Mouse (Mus musculus) heart, adult 9 months (tissue): Measurements from ENCODE around the gene Mgat2.
A peak's percentile ranks its signal among the peaks of the same experiment; 100 is the strongest.
"Not testable (repeated sequence)": the region's sequence is repeated elsewhere in the genome, so short reads cannot be mapped to it uniquely, and the experiment has no call there.

Source experiments
- DNase-seq, 2 experiments: peaks; one replicate each; pipeline ENCODE4 v3.0.0; 2022; ENCODE audit warnings: low spot score in 2 of 2

The Mgat2 gene

DNA sequence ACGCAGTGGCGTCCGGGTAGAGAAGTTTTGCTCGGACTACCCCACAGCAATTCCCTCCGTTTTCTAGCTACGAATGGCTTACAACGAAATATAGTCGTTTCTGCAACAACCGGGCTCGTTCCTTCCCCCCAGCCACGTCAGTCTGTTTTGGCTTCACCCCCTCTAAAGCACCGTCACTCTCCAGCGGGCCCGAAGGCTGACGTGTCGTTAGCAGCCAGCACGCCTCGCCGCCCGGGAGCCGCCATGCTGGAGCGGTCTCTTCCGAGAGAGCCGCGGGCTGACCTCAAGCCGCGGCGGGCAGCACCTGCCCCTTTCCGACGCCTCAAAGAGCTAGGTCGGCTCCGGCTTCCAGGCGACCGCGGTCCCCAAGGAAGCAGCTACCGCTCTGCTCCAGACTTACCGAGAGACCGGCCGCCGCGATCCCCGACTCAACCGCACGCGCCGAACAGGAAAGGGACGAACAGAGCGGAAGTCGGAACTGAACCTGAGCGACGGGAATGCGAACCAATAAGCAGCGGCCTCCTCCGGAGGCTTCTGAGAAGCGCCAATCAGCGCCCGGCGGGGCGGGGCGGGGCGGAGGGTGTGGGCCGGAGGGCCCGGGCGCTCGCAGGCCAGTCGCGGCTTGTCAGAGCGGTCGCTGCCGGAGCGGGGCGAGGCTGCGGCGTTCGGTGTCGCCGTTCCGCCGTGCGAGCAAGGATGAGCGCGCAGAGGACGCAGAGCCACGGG is at the start of gene Mgat2, which contains the start of gene Rpl36al:
Mgat2 (plus strand) TSS at position 575 of the 726 bp plus-strand sequence.
Rpl36al (minus strand) TSS at position 501 of the 726 bp plus-strand sequence.
- DNase-seq, result peak; percentile 96 to 98

DNA sequence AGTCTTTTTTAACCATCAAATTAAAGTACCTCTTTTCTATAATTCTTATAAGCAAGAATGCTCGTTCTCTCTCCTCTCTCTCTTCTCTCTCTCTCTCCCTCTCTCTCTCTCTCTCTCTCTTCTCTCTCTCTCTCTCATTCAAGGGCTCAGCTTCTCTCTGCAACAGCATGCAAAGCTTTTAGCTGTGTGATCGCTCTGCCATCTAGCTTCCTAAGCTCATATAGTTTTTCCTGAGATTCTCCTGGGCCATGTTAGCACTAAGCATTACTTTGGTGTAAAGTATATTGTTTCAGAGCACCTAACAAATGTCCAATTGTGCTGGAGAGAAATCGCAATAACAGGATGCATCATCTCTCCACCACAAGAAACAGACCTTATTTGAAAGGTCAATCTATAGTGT is 44.8 kb upstream of the Mgat2 start:
- no peak for DNase-seq

DNA sequence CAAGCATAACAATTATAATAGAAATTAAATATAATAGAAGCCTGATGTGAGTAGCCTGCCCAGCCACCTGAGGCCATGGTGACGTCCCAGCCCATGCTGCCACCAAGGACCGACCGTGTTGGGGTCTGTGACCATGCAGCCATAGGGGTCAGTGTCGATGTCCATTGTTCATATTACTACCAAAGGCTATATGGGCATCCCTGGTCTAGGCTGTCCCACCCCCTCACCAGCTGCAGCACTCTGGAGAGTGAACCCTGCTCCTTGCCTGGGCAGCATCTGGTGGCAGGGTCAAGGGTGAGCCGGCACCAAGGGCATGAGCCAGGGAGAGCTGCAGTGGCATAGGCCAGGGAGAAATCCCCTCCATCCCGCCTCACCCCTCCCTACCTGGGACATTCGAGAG is 44.1 kb upstream of the Mgat2 start:
- DNase-seq, result no peak

DNA sequence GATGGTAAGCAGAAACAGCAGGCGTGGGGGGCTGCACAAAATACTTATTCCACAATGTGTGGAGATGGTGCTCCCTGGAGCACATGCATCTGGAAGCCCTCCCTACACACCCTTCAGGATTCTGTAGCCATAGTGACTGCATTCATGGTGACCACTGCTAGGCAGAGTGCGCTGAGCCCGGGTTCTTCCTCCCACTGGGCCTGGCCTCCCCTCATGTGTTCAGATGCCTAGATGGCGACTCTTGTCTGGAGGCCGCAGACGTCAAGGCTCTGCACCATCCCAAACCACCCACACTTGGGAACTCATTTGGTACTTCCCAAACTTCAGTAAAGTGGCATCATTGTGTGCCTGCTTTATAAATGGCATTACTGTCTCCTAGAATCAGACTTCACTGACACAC is 40.5 kb upstream of the Mgat2 start:
- DNase-seq, result no peak

DNA sequence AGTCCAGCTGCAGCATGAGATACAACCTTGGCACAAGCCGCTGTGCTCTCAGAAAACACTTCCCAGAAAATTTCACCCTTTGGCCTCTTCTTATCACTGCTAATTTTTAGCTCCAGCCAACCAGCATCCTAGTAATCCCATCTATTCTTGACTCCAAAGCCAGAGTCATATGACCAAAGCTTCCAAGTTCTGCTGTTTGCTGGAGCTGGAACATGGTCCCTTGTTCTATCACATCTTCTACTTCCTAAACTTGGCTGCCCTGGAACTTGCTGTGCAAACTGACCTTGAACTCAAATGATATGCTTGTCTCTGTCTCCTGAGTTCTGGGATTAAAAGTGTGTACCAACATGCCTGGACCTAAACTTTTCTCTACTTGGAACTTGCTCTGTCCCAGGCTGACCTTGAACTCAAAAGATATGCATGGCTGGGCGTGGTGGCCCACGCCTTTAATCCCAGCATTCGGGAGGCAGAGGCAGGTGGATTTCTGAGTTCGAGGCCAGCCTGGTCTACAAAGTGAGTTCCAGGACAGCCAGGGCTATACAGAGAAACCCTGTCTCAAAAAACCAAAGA is 36.7 kb upstream of the Mgat2 start:
- peak; percentile 31 to 49 for DNase-seq

DNA sequence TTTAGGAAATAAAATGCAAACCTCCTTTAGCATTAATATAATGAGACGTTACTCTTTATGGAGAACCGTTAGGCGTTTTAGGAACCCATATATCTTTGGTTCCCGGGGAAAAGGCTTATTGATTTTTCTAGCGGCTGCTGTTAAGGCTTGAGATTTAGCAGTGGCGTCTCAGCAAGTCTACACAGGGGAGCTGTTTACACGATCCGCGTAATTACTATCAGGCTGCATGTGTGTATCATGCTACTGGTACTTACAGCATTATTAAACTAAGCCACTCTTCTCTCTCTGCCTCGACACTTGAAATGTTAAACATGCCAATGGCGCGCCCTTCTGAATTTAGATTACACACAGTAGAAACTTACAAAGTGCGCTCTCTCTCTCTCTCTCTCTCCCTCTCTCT is 33.9 kb upstream of the Mgat2 start:
- DNase-seq, result no peak

DNA sequence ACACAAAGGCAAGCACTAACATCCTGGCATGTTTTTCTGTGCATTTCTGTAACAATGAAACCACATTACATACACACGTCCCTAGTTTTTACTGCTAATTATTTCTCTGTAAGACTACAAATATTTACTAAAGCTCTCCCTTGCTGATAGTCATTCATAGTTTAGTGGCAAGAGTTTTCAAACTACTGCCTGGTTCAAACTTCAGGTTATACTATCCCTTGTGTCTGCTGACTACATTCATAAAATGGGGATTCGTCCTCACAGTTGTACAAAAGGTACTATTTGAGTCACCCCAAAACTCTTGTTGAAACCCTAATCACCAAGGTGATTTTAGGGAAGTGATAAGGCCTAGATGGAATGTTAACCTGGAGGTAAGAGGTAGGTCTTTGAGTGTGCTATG is 28.0 kb upstream of the Mgat2 start:
- no peak for DNase-seq

DNA sequence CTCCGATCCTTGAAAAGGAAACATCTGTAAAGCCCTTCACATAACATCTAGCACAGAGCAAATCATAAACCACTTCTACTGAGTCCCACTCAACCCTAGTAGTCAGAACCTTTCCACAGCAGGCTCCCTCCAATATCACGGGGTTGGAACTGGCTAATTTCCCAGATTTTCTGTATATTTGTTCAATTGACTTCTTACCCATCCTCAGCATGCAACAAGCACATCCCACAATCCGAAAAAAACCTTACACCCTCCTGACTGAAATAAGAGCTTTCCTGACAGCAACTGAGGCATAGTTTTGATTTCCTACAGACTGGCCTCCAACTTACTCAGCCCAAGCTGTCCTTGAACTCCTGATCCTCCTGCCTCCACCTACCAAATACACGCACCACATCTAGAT is 27.5 kb upstream of the Mgat2 start:
- no peak for DNase-seq

DNA sequence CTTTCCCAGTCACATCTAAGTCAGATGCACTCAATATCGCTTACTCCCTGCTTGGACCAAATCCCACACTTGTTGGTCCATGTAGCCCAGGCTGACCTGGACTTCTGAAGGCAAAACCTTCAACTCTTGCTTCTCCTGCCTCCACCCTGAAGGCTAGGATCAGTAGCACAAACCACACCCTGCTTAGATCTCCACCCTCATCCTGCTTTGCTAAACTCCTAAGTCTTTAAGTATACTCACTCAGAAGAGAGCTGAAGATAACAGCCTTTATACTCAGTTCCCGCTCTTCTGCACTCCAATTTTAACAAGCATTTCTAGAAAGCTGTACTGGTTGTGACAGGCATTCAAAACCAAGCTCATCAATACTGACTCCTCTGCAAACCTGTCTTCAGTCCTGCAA is 26.9 kb upstream of the Mgat2 start:
- no peak for DNase-seq

DNA sequence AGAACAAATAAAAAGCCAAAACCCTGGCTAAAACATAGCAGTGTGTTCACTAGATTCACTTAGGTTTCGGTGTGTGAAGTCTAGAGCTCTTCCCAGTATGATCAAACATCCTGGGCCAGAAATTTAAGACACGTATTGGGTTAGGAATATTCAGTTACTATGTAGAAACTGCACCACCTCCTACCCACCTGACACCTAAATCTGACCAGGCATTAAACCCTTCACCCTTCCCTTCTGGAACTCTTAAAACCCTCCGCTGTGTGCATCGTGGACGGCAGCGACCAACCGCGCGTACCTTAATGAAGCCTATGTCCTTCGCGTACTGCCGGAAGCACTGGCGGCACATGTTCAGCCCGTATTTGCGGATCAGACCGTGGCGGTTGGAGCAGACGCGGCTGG is 25.6 kb upstream of the Mgat2 start:
- peak in 1 of 2 experiments; percentile 16 for DNase-seq

DNA sequence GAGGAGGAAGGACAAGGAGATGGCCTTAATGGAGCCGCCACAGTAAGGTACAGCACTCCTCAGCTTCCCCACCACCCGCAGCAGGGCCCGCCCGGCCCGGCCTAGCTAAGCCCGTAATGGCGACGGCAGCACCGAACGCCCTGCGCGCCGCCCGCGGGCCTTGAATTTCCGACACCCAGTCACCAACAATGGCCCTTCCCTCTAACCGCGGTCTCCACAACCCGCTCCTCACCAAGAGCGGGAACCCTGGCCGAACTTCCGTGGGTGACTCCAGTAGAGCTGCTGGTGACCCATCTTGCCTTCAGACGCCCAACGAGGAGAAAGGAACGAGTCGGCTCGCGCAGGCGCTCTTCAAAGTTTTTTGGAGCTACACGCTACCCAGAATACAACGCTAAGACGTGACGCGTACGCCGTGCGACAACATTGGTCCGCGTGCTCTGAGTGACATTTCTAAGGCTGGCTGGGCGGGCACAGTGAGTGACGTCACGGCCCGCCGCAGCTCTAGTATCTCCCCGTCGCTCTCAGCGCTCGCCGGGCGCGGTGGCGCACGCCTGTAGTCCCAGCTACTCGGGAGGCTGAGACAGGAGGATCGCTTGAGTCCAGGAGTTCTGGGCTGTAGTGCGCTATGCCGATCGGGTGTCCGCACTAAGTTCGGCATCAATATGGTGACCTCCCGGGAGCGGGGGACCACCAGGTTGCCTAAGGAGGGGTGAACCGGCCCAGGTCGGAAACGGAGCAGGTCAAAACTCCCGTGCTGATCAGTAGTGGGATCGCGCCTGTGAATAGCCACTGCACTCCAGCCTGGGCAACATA is 25.0 kb upstream of the Mgat2 start, which contains the start of gene Rps29:
Rps29 (minus strand) TSS at position 422 of the 813 bp plus-strand sequence.
- peak; percentile 97 to 98 for DNase-seq

DNA sequence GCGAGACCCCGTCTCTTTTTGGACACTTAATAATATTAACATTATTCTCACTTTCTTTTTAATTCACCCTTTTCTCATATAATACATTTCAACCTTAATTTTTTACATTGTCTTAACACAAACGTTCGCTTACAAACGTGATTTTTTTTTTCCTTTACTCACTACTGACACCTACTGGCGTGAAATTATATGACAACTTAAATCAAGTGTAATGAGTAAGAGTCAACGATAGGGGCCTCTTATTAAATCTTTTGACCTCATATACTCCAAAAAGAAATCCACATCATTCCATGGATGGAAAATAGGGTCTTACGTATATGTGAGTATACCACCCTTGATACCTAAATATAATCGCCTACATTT is 24.4 kb upstream of the Mgat2 start:
- DNase-seq, result peak; percentile 21 to 61

DNA sequence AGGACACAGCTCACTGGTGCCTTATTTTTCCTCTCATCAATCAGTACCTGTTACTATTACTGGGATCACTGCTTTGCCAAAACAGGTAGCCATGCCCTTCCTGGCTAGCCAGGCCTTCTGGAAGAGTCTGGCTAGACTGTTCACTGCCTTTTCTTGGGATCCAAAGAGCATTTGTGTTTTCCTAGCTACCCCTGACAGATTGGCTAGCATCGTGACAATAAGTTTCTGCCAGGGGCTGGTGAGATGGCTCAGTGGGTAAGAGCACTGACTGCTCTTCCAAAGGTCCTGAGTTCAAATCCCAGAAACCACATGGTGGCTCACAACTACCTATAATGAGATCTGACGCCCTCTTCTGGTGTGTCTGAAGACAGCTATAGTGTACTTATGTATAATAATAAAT is 23.3 kb upstream of the Mgat2 start:
- not testable (repeated sequence) for DNase-seq

DNA sequence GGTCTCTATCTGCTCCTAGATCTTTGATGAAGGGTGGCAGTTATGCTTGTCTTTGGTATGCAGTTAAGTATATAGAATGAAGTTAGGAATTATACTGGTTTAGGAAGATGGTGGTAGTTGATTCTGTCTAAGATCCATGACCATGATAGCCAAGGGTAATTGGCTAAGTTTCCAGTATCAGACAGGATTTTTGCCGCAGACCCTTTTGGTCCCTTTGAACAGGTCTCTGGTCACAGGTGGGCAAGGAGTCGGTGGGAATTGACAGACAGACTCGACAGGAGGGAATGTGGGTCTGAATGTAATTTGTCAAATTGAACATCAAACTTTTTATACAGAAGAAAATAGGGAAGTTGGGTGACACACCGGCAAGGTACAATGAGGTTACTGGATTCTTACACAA is 20.4 kb upstream of the Mgat2 start:
- not testable (repeated sequence) for DNase-seq

DNA sequence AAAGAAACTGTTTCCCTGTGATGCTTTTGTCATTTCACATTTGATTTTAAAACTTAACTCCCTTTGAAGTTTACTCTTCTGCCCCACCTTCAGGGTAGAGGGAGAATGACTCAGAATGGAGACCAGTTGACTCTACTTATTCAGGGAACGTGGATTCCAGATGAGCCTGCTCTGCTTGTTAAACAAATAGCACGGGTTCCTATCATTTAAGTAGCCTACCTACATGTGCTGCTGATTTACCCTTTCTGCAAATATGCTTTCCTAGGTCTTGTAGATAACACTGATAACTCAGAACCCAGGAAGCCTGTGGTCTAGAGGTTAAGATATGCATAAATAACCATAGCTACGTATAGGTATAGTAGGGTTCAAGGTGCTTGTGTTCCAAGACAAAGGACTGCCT is 19.1 kb upstream of the Mgat2 start:
- no peak for DNase-seq

DNA sequence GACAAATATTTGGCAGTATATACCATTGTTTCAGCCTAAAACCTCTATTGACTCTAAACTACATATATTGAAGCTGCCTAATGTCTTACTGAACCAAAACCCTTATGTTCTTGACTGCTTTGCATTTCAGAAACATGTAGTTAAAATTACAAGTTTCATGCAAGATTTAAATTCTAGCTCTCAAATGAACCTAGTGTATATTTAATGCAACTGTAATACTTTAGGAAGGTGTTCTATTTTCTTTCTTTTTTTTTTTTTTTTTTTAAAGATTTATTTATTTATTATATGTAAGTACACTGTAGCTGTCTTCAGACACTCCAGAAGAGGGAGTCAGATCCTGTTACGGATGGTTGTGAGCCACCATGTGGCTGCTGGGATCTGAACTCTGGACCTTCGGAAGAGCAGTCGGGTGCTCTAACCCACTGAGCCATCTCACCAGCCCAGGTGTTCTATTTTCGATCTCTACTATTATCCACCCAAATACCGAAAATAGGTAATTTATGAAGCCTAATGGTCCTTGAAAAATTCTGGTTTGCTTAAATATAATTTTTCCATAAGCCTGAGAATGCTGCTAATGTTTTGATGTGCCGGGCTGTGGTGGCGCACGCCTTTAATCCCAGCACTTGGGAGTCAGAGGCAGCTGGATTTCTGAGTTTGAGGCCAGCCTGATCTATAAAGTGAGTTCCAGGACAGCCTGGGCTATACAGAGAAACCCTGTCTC is 16.9 kb upstream of the Mgat2 start:
- not testable (repeated sequence) for DNase-seq

DNA sequence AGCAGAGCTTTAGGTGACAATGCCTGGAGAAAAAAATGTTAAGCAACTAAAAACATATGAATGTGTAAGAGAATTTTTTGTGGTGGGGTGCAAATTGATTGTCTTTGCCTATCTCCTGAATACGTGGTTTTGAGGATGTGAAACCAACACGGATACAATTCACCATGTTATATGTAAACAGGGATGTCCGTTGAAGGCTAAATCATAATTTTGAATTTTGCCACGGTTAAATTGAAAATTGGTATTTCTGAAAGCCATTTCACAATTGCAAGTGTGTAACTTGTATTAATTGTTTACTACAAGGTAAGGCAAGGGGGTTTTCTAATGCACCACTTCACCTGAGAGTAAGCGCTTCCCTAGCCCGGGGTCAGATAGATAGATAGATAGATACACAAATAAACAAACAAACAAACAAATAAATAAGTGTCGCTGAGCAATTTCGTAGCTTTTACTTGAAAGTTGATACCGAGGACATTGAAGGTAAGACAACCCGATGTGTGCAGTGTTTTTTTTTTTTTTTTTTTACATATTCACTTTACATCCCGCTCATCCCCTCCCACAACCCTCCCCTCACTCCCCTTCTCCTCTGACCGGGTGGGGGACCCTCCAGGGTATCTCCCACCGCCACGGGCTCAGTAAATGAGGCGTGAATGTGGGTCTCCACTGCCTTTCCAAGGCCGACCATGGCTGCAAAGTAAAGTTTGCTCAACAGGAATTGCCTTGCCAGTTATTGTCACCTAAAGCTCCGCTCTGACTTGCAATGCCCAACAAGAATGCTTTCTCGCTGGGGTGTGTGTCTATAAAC is 16.1 kb upstream of the Mgat2 start:
- no peak for DNase-seq

DNA sequence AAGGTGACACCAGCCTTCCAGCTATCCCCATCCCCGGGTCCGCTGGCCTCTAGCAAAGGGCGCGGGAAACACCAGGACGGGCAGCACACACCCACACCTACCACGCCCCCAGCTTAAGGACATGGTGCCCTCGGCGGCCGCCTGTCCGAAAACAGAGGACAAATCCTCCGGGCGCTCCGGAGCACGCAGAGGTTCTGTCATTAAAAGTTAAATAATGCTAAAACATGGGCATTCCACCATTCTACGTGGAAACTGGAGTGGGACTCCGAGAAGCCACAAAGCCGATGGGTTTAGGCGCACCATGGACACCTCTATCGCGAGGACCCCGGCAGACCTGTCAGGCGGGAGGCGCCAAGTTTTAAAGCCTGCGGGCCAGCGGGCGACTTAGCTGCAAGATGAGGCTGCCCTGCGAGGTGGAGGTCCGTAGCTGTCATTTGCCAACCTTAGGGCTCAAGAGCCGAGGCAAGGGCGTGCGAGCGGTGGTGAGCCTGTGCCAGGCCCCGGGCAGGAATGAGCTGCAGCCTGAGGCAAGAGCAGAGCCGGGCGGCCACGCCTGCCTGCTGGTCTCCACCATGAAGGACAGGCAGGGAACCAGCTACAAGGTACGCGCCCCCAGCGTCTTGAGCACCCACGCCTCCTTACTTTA is 15.4 kb upstream of the Mgat2 start, which contains the start of gene Lrr1:
Lrr1 (plus strand) TSS at position 354 of the 646 bp plus-strand sequence.
- DNase-seq, result peak; percentile 80 to 91

DNA sequence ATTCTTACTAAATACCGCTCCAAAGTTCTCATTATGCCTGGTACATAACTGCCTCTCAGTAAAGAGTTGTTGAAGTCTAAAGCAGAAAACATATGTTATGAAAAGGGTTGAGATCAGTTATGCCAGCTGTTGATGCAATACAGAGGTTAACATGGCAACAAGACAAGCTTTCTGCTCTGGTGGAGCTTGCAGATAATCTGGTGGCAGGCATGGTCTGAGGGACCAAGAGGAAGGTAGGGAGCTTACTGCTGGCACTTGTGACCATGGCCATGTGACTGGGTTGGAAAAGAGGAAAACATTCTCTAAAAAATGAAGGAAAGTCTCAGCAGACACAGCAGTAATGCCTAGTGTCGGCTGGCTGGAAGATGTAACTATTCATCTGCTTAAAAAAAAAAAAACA is 12.7 kb upstream of the Mgat2 start:
- no peak for DNase-seq

DNA sequence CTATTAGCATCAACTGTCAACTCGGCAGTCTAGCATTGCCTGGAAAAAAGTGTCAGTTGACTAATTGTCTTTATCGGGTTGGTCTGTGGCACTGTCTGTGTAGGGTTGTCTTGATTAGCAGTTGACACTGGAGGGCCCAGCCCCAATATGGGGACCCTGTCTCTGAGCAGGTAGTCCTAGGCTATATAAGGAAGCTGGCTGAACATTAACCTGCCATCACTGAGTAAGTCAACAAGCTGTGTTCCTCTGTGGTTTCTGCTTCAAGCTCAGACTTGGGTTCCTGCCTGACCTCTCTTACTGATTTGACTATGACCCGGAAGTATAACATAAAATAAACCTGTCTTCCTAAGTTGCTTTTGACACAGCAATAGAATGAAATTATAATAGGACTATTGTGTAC is 8.0 kb upstream of the Mgat2 start:
- no peak for DNase-seq

DNA sequence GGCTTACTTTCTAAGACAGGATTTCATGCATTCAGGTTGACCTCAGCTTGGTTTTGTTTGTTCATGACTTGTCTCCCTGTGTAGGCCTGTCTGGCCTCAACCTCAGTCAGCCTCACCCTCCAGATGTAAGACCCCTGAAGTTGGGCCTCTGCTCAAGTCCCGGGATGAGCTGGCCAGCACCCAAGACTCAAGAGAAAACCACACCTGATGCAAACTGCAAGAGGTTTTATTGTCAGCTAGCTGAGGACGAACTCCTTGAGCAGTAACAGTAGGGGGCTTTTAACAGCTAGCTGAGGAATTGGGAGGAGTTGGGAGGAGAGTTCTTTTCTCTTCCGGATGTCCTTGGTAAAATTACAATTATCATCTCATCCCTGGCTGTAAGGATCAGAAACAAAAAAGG is 6.4 kb upstream of the Mgat2 start:
- no peak for DNase-seq
